Mouse (Mus musculus): Measurements from ENCODE around the gene Frmd4a.

Gene Frmd4a

DNA sequence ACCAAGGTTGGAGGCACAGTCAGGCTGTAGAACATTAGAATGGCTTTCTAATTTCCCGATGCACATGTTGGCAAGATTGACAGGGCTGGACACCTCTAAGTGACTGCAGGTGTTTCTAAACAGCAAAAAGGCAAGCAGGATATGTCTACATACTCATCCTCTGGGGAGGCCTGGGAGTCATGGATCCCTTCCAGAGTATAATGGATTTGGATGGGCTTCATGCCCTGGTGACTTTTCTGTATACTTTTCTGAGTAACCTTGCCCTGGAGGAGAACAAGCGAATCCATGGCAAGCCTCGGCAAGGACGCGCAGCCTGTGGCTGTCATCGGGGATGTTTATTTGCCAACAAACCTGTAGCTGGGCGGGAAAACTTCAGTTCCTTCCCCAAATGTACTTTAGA is 509.6 kb downstream of the Frmd4a start:
- no peak for DNase-seq (ENCODE audit: low read depth)

DNA sequence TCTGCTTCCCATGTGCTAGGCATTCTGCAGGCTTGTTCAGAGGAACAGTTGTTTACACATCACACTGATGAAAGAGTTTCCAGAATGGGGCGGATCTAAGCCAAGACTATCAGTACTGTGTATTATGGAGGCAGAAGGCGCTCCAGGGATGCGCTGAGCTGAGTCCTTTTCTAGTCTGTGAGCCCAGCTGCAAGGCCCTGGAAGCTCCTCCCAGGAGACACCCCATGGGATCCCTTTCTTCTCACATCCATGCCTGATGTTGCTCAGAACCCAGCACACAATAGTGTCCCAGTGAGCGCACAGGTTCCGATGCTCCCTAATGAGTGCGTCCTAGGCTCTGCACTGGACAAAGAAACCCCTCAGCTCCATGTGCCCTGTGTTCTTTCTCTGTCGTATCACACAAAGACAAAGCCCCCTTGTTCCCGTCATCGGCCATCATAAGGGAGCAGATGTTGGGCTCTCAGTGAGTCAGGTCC is 511.8 kb downstream of the Frmd4a start:
- no peak for DNase-seq (ENCODE audit: low read depth)

DNA sequence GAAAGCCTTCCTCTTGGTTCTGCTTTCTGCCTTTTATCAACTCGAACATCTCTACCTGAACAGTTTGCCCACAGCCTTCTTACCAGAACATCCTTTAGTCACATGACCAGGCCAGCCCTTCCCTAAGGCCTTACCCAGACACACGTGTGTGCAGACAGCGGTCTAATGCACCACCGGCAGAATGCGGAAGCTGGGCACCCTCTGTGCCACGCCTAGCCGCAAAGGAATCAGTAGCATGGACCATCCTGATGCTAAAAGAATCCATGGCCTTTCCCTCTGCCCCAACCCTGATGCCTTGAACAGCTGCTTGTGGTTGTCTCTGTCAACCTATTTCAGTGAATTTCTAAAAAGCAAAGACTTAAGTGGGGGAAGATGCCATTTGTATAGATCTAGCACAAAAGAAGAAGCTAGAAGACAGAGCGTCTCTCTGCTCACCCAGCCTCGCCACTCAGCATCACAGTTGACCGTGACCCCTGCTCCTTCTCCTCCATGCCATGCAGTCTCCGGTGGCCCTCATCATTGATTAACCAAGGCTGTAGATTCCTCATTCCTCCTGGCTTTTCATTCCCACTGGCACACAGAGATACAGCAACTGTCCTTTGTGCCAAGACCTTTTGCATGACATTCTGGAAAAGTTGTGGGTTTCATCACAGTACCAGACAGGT is 514.1 kb downstream of the Frmd4a start:
- no peak for DNase-seq (ENCODE audit: low read depth)

DNA sequence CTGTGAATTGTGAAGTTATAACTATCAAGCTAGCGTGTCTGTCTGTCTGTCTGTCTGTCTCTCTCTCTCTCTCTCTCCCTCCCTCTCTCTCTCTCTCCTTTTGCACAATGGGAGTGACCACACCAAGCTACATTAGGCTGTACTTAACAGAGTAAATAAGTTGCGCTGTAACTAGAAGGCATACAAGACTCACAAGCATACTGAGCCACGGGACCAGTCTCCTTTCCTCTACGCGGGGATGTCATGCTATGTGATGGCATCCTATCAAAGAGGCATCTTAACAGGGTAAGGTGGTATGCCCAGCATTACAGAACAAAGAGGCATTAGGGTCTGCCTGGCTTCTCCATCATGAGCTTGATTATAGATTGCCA is 514.7 kb downstream of the Frmd4a start:
- no peak for DNase-seq (ENCODE audit: low read depth)

DNA sequence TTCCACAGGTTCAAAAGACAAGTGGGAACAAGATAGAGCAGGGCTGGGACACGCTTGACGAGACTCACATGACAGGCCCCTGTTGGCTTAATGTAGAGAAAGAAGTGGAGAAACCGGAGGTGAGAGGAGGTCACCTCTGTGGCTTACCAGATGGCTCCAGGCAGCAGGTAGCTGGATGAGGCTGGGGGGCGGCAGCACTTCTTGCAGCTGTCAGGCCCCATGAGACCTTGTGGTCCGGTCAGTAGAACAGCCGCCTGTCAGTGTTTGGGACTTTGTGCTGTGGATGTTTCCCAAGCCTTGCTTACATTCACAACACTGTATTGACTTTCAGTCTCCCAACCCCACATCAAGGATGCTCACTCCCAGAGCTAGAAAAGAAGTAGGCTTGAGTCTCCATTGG is 515.4 kb downstream of the Frmd4a start:
- no peak for DNase-seq (ENCODE audit: low read depth)

DNA sequence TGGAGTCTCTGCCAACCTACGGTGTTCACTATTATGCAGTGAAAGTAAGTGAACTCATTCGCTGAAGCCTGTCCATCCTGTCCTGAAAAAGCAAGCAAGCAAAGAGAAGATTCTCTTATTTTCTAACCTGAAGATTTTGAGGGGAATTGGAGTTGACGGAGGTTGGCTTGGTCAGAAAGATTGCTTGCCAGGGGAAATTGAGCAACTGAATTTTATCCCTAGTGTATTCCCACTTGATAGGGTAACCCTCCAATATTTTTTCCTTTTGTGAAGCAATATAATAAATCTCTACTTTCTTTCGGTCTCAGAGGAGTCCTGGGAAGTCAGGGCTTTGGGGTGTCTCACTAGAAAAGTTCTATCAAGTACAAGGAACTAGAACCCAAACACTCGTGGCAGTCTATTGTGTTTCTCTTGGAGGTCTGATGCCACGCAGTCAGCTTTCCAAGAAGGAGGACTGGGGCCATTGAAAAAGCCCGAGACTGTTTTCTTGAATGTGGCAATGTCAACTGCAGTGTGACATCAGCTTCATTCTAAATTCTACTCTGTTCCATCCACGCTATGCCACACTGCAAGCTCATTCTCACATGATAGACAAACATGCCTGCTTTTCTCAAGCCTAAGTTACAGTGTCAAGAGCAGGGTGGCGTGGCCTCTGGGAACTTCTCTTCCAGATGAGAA is 517.8 kb downstream of the Frmd4a start:
- no peak for DNase-seq (ENCODE audit: low read depth)

DNA sequence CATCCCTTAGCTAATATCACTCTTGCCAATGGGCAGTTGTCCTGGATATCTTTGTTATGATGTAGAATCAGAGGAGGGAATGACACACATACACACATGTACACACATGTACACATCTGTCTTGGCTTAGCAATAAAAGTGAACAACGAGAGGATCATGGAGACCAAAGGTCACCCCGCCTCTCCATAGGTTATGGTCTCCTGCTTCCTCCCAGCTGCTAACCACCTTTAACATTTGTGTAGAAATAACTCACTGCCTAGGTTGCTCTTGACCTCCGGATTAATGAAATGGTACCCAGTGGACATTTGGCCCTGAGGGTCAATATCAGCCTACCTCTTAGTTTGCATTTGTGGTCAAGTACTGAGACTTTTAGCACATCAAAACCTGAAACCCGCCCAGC is 523.8 kb downstream of the Frmd4a start:
- DNase-seq (ENCODE audit: low read depth): no peak

DNA sequence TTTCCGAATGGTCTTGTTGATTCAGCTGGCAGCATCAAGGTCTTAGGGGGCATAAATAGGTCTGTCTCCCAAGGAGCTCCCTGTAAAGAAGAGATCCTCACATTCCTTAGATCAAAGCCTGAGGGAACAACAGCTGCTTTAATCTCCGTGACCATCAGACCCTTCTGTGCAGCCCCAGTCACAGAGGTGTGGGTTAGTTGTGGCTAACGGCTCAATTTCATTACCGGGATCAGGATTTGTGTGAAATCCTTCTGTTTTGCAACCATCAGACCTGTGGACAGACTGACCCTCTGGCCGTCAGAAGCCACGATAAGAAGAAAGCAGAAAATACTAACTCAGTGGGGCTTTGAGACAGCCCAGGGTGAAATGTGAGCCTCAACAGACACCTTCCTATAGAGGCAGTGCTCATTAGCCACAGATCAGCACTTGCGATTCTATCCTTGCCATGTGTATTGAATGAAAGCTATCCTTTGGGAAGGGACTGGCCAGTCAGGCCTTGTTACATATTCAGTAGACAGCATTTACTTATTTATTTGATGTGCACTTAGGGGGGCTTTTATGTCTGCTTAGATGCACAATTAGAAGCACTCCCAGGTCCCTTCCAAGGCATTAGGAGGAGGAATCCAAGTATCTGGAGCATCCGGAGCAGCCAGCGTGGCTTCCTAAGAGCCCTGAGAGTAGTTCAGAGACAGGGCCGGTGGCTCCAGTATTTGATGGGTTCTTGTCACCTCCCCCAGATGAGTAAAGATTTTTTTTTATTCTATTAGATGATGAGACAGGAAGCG is 524.5 kb downstream of the Frmd4a start:
- no peak for DNase-seq (ENCODE audit: low read depth)

DNA sequence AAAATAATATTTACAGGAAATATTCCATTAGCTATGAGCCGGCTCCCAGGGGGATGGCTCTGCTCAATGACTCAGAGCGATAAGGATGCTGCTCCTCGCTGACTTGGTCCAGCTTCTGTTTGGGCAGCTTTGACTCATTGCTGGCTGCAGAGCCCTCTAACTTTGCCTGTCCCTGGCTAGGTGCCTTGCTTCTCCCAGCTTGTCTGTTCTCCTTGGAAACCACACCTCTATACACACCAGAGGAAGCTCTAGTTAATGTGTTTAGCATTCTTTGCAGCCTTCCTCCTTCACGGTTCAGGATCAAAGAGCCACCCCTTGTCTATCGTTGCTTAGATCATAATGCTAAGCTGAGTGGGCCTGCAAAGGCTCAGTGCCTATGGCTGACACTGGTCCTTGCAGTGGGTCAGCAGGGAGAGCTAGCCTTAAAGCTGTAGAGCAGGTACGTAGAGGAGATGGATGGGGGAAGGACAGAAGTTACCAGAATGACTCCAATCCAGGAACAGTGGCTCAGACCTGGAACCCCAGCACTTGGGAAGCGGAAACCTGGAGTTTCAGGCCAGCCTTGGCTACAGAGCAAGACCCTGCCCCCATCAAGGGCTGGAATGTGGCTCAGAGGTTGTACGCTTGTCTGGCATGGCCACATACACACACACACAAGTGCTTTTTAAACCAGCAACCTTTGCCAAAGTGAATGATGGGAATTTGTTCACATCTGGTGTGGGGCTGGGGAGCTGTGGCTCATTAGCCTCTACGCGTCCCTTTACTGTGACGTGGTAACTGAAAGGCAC is 525.3 kb downstream of the Frmd4a start:
- DNase-seq (ENCODE audit: low read depth): no peak

DNA sequence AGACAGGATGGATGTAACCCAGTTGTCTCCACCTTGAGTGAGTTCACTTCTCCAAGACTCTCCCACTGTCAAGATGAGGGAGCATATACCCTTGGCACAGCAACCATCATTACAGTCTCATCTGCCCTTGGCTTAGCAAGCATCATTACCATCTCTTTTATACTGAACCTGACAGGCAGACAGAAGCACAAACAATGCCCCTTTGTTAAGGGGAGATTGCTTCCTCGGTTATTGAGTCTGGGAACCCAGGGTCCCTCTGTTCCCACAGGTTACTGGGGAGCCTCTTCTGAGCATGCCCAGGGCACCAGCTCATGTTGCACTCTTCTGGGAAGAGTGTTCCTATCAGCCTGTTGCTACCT is 525.9 kb downstream of the Frmd4a start:
- no peak for DNase-seq (ENCODE audit: low read depth)

DNA sequence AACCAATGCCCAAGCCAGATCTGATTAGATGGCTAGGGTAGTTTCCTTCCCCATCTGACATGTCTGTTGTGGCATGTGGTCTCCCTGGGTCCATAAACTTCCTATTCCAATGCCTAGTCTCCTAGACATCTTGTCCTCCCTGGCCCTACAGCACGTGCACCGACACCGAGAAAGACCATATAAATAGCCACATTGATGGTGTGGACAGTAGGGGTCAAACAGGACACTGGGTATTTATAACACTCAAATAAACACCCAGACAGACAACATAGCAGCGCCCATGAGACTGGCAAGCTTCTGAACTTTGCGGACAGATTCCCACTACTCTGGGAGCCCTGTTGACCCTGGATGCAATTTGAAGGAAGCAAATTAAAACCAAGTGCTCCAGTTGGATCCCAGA is 526.8 kb downstream of the Frmd4a start:
- DNase-seq (ENCODE audit: low read depth): no peak

DNA sequence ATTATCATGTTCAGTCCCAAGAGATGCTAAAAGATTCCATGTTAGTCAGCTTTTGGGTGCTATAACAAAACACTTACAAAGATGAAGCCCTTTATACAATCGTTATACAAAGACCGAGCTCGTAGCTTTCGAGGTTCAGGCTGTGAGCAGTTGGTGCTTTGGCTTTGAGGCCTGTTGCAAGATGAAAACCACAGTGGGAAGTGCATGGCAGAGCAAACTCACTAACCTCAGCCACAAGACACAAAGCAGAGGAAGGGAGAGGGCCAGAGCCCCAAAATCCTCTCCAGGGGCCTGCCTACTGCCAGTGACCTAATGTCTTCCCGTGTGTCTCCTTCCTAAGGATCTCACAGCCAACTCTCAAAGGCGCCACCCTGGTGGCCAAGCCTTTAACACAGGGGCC is 527.7 kb downstream of the Frmd4a start:
- DNase-seq (ENCODE audit: low read depth): no peak

DNA sequence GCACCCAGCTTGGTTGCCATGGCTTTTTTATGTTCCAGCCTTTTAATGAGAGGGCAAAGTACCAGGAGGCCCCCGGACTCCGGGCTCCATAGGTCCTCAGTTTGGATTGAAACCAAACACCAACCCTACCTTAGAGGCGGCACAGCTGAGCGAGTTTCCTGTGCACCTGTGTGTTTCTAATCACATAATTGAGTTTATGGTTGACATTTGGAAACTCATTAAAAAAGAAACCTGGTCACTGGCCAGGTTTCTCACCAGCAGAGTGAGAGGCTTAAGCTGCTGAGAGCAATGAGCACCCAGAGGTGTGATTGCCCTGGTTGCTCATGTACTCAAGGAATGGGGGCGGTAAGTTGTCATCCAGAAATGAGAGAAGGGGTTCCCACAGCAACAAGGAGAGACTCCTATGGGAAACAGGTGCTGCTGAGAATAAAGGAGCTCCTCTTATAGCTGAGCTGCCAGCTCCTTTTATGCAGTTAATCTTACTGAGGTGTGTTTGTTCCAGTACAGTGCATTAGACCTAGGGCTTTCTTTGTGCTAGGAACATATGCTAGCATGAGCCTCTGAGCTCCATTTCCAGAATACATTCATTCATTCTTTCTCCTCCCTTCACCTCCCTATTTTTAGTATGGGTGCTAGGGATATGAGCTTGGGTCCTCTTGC is 529.6 kb downstream of the Frmd4a start:
- DNase-seq (ENCODE audit: low read depth): no peak

DNA sequence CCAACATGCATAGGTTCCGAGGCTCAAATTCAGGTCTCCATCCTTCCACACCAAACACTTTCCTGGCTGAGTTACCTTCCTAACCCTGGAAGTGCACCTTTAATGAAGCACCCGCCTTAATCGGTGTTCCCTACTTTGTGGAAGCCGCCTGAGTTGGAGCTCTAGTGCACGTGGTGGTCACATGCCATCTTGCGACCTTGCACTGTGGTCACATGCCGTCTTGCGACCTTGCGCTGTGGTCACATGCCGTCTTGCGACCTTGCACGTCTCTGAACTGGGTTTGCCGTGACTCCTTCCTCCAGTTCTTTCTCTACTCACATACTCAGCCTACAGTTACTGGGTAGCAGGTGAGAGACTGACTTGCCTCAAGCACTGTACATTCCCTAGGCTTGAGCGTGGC is 531.8 kb downstream of the Frmd4a start:
- DNase-seq (ENCODE audit: low read depth): no peak

DNA sequence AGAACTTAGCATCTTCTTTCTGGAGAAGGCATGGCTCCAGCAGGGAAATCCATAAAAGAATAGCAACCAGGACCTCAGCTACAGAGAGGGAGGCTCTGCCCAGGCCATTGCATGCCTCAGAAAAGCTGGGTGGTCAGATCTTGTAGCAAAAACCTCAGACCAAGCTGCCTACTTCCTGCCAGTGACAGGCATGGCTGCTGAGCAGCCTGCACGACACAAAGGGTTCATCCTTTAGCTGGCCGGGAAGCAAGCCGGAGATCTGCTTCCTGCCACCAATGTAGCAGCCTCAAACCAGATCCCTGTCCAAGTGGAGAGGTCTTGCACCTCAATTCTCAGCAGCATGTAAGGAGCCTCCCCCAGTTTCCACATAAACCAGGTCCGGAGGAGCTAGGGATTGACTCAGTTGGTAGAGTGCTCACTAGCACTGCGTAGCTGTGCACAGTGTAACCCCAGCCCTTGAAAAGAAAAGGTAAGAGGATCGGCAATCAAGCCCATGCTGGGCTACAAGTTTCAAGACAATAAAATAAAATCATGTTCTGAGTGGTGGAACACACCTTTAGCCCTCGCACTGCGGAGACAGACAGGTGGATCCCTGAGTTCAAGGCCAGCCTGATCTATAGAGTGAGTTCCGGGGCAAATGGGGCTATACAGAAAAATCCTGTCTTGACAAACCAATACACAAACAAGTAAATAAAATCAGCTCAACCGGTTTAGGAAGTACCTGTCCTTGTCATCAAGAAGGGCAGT is 532.7 kb downstream of the Frmd4a start:
- no peak for DNase-seq (ENCODE audit: low read depth)

DNA sequence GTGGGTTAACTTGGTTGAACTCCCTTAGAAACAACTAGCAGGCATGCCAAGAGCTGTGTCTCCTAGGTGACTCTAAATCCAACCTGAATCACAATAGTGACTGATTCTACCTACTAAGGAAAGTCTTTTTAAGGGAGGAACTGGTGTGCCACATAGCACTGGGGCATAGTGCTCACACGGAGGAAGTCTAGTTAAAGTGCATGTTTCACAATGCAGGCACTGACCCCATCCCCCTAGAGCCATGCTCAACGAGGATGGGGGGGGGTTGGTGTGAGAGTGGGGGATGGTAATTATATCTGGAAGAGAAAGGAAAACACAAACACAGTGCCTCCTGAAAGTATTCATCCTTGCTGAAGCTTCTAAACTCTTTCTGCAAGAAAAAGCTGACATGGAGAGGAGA is 533.9 kb downstream of the Frmd4a start:
- no peak for DNase-seq (ENCODE audit: low read depth)

DNA sequence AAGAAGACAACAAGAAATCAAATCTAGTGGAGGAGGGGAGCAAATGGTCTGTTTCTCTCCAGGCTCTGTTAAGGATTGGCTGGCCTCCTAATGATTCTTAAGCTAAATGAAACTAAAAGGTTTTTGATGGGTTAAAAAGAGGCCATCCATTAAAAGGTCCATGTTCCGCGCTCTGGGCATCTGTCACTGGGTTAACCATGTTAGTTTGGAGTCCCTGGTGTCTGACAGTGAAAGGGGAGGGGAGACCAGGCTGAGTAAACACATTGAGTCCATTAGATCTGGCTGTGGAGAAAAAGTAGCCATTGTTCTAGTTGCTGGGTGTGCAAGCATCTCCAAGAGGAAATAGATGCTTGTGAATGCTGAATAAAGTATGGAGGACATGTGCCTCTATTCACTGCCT is 534.3 kb downstream of the Frmd4a start:
- DNase-seq (ENCODE audit: low read depth): no peak

DNA sequence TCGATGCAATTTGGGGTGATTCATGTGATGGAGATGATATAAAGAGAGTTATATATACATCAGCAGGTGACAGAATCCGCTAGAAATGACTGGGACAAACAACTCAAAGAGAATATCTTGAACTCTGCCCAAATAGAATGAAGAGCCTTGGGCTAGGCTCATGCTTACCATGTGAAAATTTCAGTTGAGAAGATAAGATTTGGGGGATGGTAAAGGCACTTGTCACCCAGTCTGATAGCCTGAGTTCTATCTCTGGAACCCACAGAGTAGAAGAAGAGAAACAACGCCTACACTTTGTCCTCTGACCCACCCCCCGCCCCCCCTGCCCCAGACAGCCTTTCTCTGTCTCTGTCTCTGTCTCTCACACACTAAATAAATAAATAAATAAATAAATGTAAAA is 535.0 kb downstream of the Frmd4a start:
- DNase-seq (ENCODE audit: low read depth): no peak

DNA sequence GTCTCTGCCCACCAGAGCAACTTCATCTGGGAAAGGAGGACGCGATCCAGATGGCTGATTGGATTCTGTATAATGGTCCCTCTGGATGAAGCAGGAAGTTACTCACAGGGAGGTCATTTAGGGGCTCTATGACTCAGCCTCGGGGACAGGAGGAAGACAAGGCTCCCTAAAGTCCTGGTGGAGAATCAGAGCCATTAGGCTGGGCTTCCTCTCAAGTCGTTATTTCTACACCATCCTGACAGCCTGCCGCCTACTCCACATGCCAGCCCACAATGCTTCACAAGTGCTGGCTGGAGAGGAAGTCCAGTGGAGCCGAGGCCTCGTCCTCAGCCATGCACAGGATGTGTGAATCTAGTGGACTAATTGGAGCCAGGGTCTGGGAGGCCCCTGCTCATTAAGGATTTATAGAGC is 537.7 kb downstream of the Frmd4a start:
- no peak for DNase-seq (ENCODE audit: low read depth)

DNA sequence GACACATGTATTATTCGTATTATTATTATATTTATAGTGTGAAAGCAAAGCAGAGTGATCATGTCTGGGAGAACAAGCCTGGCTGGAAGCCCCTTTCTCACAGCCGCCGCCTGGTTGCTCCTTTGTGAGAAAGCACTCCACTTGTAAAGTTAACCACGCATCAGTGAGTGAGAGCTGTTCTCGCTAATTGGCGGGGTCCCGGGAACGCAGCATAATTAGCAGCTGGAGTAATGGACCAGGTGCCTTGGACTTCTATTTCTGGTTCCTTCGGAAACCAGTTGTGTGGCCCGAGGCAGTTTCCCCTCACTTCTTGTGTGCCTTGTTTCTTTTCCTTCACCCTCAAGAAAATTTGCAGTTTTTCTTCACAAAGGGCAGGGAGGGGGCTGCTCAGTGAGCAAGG is 538.7 kb downstream of the Frmd4a start:
- DNase-seq (ENCODE audit: low read depth): no peak

DNA sequence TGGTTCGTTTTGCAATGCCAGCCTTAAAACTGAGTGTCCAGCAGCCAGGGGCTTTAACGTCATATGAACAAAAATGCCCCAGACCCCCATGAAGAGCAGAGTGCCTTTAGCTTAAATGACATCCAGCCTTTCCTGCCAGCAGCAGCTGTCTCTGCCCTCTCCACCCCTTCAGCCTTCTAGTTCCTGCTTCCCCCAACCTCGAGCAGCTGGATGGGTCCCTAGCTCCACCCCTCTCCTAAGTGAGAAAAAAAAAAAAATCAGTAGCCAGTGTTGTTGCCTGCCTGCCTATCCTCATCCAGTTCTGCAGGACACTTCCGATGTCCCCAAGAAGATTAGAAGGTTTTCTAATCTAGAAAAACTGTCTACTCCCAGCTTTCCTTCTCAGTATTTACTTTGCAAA is 539.5 kb downstream of the Frmd4a start:
- no peak for DNase-seq (ENCODE audit: low read depth)

Measured in induced T-regulatory cell, adult 2 months (primary cell).